Mouse (Mus musculus) thymus, adult 2 months (tissue): ENCODE results near the gene Gm17359.

Source experiments
- CTCF ChIP-seq: fragments of 200-500 bp; IDR thresholded peaks from 2 replicates; pipeline ENCODE4 v1.5.1; 2012; ENCODE audit warnings: mild to moderate bottlenecking, control low read depth, low read length, moderate library complexity, borderline replicate concordance; ENCODE audit not compliant: control insufficient read depth, poor library complexity, insufficient read depth; ENCODE audit errors: extremely low read depth
- POLR2A ChIP-seq: fragments of 200-500 bp; IDR thresholded peaks from 2 replicates; pipeline ENCODE4 v1.6.1; 2012; ENCODE audit warnings: mild to moderate bottlenecking, low read length, control low read depth, moderate library complexity; ENCODE audit not compliant: control insufficient read depth, poor library complexity, insufficient read depth; ENCODE audit errors: extremely low read depth

GRCm38 (mm10) chr3:79299401-79299800, 37.1 kb upstream of the Gm17359 start:
- no peak for TF ChIP-seq CTCF
- TF ChIP-seq POLR2A: no peak
